Mouse (Mus musculus): ENCODE data around the gene Emid1. TPM values are rescaled to one million over a fixed set of nuclear protein-coding genes. Genes with fewer than 3 reads are reported as not detected.
A peak's percentile ranks its signal among the peaks of the same experiment; 100 is the strongest.

Gene Emid1
- polyA plus RNA-seq, 1 experiment = 20.2 TPM

DNA sequence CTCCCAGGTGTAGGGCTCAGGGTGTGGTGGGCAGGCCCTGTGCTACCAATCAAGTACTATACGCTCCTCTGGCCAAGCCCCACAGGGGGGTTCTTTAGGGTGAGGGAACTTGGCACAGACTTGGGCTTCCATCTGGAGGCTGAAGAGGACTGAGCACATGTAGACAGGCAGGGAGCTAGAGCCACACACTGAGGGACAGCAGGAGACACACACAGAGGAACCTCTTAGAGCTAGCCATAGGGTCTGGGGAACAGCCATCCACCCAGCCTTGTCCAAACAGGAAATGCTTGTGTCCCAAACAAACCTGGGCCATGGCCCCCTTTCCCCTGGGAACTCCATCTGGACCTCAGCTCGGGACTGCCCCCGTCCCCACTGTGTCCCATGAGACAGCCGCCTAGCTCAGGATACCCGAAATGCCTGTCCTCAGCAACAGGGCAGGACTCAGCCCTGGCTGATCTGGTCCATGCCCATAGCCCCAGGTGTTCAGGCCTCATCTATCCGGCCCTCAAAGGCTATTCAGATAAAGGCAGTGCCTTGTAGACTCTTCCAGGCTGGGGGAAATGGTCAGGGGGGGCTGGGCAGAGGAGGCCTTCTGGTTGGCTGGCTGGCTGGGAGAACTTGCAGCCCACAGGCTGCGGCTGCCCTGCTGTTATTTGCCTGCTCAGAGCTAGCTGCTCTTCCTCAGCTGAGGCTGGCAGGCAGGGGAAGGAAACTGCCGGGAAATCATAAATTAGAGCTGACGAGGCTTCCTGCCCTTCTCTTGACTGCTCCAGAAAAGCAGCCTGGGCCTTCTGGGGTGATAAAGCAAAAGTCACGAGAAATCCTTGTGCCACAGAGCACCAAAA lies 3.1 kb upstream of the Emid1 start:
- H3K27ac ChIP-seq (ENCODE audit: control insufficient read depth, insufficient read depth, low read depth, low read length, poor library complexity) = no peak overlapping the region
- WGBS = 38% methylated on average over 10 of the region's 10 CpGs
- H3K4me1 ChIP-seq (ENCODE audit: control insufficient read depth, insufficient read depth, low read length) = no peaks in the 10 kb centered on the region; the same call in 1 of the 2 replicates
- H3K4me3 ChIP-seq (replicated peaks; ENCODE audit: control insufficient read depth, low read depth, low read length) = no peak overlapping the region
- TF ChIP-seq CTCF (IDR thresholded peaks at IDR 0.05; ENCODE audit: control insufficient read depth, insufficient read depth, low read length) (no peak), POLR2A (IDR thresholded peaks at IDR 0.05; ENCODE audit: borderline replicate concordance, control insufficient read depth, low read depth, low read length) (no peak)

DNA sequence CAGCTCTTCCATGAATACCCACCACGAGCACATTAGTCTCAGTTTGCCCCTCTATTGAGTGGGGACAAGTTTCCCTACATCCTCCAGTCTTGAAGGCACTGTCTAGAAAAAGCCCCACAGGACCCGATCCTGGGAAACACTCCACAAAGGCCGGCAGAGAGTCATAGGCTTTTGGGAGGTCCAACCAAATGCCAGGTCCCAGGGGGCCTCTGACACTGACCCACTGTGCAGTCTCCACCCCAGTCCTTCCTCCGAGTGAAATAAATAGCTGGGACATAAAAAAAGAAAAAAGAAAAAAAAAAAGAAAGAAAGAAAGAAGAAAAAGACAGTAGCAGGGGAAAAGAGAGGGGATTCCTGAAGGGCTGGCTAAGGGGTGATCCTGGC lies 818 bp downstream of the Emid1 start:
- 23% methylated on average over 4 of the region's 4 CpGs for WGBS
- TF ChIP-seq POLR2A (IDR thresholded peaks at IDR 0.05; ENCODE audit: borderline replicate concordance, control insufficient read depth, low read depth, low read length) = no peak
- no peak for TF ChIP-seq CTCF (IDR thresholded peaks at IDR 0.05; ENCODE audit: control insufficient read depth, insufficient read depth, low read length)
- Histone ChIP-seq H3K4me1 (ENCODE audit: control insufficient read depth, insufficient read depth, low read length) (peaks cover 5% of the 10 kb centered on the region; the same call in 1 of the 2 replicates), H3K4me3 (replicated peaks; ENCODE audit: control insufficient read depth, low read depth, low read length) (no peak overlapping the region), H3K27ac (ENCODE audit: control insufficient read depth, insufficient read depth, low read depth, low read length, poor library complexity) (peak overlapping the region; percentile 26; the same call in 1 of the 2 replicates)

DNA sequence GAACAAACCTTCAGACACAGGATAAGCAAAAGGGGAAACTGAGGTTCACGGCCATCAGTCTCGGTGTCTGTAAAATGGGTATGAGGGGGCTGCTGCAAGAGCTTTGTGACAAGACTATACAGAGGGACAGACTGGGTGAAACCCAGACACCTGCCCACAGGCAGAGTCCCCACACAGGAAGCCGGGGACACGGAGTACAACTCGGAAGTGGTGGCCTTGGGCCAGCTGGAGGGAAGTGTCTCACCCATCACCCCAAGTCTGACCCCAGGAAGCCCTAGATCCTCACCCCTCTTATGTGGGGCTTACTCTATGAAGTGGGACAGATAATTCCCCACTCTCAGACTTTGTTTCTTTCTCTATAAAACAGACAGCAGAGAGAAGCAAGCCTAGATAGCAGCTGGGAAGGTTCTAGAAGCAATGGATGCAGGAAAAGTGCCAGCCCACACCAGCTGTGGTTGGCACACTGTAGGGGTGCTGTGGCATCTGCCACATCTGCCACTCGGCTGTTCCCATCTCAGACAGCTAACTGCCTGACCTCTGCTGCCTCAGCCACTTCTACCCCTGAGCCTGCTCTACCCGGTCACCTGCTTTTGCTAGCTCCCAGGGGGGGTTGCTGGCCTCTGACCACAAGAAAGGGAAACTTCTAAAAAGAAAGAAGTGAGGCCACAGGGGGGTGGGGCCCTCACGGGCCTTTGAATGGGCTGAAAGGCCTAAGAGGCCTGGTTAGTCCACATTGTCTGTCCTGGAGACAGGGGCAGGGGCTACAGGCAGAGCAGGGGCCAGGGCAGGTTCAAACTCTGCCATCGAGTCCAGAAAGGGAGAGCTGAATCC lies 1.4 kb downstream of the Emid1 start:
- WGBS = 20% methylated on average over 9 of the region's 9 CpGs
- Histone ChIP-seq H3K27ac (ENCODE audit: control insufficient read depth, insufficient read depth, low read depth, low read length, poor library complexity) (peak overlapping the region; percentile 43), H3K4me3 (replicated peaks; ENCODE audit: control insufficient read depth, low read depth, low read length) (no peak overlapping the region), H3K4me1 (ENCODE audit: control insufficient read depth, insufficient read depth, low read length) (peaks cover 5% of the 10 kb centered on the region; the same call in 1 of the 2 replicates)
- TF ChIP-seq CTCF (IDR thresholded peaks at IDR 0.05; ENCODE audit: control insufficient read depth, insufficient read depth, low read length) (no peak), POLR2A (IDR thresholded peaks at IDR 0.05; ENCODE audit: borderline replicate concordance, control insufficient read depth, low read depth, low read length) (no peak)

DNA sequence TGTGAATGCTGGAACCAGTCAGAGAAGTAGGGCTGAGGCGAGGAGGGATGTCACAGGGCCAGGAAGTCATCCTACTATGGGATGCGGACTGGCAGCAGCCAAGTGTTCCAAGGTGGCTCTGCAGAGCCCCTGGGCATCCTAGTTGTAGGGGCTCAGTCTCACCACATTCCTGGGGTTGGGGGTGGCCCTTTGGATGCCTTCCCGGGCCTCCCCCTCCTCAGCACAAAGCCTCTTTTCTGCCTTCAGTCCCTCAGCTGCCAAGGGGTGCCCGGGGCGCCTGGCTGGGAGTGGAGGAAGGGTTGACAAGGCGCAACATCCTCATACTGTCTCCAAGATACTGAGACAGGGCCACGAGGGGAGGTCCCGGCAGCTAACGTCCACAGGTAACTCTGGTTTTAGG lies 2.1 kb downstream of the Emid1 start:
- peaks cover 5% of the 10 kb centered on the region; the same call in 1 of the 2 replicates for H3K4me1 ChIP-seq (ENCODE audit: control insufficient read depth, insufficient read depth, low read length)
- no peak overlapping the region for H3K4me3 ChIP-seq (replicated peaks; ENCODE audit: control insufficient read depth, low read depth, low read length)
- H3K27ac ChIP-seq (ENCODE audit: control insufficient read depth, insufficient read depth, low read depth, low read length, poor library complexity) = peak overlapping the region; percentile 43
- 46% methylated on average over 9 of the region's 9 CpGs for WGBS
- no peak for TF ChIP-seq POLR2A (IDR thresholded peaks at IDR 0.05; ENCODE audit: borderline replicate concordance, control insufficient read depth, low read depth, low read length)
- TF ChIP-seq CTCF (IDR thresholded peaks at IDR 0.05; ENCODE audit: control insufficient read depth, insufficient read depth, low read length) = no peak

DNA sequence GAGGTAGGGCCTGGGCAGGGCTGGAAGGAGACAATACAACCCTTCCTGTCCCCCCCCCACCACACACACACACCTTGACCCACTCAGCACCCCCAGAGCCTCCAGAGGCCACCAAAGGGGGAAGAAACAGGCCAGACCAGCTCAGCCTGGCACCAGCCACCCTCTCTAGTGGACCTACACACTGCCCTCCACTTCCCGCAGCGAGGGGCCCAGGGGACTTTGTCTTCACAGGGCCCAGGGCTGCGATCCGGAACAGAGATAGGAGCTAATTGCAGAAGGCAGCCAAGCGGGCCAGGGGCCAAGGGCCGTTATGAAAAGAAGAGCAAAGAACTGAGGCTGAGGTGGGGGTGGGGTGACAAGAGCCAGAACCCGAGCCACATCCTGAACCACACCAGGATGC lies 2.8 kb downstream of the Emid1 start:
- peak overlapping the region; percentile 69 for H3K27ac ChIP-seq (ENCODE audit: control insufficient read depth, insufficient read depth, low read depth, low read length, poor library complexity)
- TF ChIP-seq POLR2A (IDR thresholded peaks at IDR 0.05; ENCODE audit: borderline replicate concordance, control insufficient read depth, low read depth, low read length) = no peak
- no peak for TF ChIP-seq CTCF (IDR thresholded peaks at IDR 0.05; ENCODE audit: control insufficient read depth, insufficient read depth, low read length)
- 4% methylated on average over 7 of the region's 7 CpGs for WGBS

DNA sequence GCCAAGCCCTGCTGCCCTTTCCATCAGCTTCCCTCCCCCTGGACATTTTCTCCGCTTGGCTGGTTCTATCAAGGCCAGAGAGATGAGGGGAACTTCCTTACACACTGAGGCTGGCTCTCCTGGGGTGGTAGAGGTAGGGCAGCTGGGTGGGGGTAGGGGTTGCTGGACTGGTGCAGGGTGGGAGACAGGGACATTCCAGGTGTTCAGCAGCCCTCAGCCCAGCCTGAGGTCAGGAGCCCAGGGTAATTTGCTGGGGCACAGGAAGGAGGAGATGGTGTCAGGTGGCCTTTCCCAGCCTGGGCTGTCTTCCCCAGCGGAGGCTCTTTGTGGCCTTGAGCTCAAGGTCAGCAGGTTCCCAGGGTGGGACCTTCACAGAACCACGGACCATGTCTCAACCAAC lies 6.5 kb downstream of the Emid1 start:
- WGBS = 67% methylated on average over 3 of the region's 3 CpGs
- no peak overlapping the region for H3K27ac ChIP-seq (ENCODE audit: control insufficient read depth, insufficient read depth, low read depth, low read length, poor library complexity)
- no peak for TF ChIP-seq CTCF (IDR thresholded peaks at IDR 0.05; ENCODE audit: control insufficient read depth, insufficient read depth, low read length)
- TF ChIP-seq POLR2A (IDR thresholded peaks at IDR 0.05; ENCODE audit: borderline replicate concordance, control insufficient read depth, low read depth, low read length) = no peak
- no peak overlapping the region for H3K4me3 ChIP-seq (replicated peaks; ENCODE audit: control insufficient read depth, low read depth, low read length)
- peaks cover 5% of the 10 kb centered on the region; the same call in 1 of the 2 replicates for H3K4me1 ChIP-seq (ENCODE audit: control insufficient read depth, insufficient read depth, low read length)

More for the DNA sequence above, 2.8 kb downstream of the Emid1 start:
- no peak overlapping the region for H3K4me3 ChIP-seq (replicated peaks; ENCODE audit: control insufficient read depth, low read depth, low read length)
- peaks cover 5% of the 10 kb centered on the region; the same call in 1 of the 2 replicates for H3K4me1 ChIP-seq (ENCODE audit: control insufficient read depth, insufficient read depth, low read length)

DNA sequence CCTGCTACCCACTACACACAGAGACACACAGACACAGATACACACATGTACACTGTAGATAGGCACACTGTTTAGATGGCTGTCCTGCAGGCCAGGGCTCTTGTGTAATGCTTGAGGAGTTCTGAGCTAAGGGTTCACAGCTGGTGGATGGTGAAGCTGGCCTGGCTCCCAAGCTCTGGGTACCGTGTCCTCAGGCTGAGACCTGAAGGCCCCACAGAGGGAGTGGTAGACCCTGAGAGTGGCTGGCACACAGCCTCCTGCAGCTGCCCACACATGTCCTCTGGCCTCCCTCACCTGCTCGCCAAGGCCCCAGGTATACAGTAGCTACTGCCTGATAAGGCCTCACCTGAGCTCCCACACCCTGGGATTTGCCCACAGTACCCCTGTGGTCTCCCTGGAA lies 10.1 kb downstream of the Emid1 start:
- TF ChIP-seq POLR2A (IDR thresholded peaks at IDR 0.05; ENCODE audit: borderline replicate concordance, control insufficient read depth, low read depth, low read length) (no peak), CTCF (IDR thresholded peaks at IDR 0.05; ENCODE audit: control insufficient read depth, insufficient read depth, low read length) (no peak)
- Histone ChIP-seq H3K27ac (ENCODE audit: control insufficient read depth, insufficient read depth, low read depth, low read length, poor library complexity) (no peak overlapping the region), H3K4me3 (replicated peaks; ENCODE audit: control insufficient read depth, low read depth, low read length) (no peak overlapping the region), H3K4me1 (ENCODE audit: control insufficient read depth, insufficient read depth, low read length) (peaks cover 2% of the 10 kb centered on the region; the same call in 1 of the 2 replicates)
- 65% methylated on average over 2 of the region's 2 CpGs for WGBS

DNA sequence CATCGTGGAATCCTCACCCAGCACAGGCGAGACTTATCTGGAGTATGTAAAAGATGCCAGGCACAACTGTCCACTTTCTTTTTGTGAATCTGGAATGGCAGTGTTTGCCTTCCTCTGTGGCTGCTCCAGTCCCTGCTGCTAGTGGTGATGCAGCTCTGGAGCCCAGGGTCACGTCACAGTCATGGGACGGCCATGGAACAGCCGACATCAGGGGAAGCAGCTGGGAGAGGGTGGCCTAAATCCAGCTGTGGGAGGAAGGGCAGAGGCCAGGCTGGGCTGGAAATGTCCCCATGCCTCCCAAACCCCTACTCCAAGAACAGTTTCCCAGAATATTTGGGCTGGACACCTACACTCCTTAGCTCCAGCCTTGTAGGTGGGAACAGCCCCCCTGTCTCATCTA lies 10.8 kb downstream of the Emid1 start:
- no peak for TF ChIP-seq POLR2A (IDR thresholded peaks at IDR 0.05; ENCODE audit: borderline replicate concordance, control insufficient read depth, low read depth, low read length)
- no peak for TF ChIP-seq CTCF (IDR thresholded peaks at IDR 0.05; ENCODE audit: control insufficient read depth, insufficient read depth, low read length)
- H3K27ac ChIP-seq (ENCODE audit: control insufficient read depth, insufficient read depth, low read depth, low read length, poor library complexity) = no peak overlapping the region
- H3K4me3 ChIP-seq (replicated peaks; ENCODE audit: control insufficient read depth, low read depth, low read length) = no peak overlapping the region
- WGBS = 80% methylated on average over 5 of the region's 5 CpGs
- H3K4me1 ChIP-seq (ENCODE audit: control insufficient read depth, insufficient read depth, low read length) = no peaks in the 10 kb centered on the region
